Mouse (Mus musculus) kidney, embryonic 15.5 days (tissue): ENCODE measurements around the gene Slc39a11. TPM values are rescaled to one million over a fixed set of nuclear protein-coding genes. Genes with fewer than 3 reads are reported as not detected.

Source experiments
- ATAC-seq: fragments of 200-750 bp; cut with Nextera tagmentation; replicated peaks from 2 replicates; pipeline ENCODE4 v1.8.0; 2017; ENCODE audit warnings: moderate TSS enrichment; ENCODE audit not compliant: low FRiP score
- H3K27ac ChIP-seq: fragments of 300-500 bp; sonication (generic); 2 replicates; pipeline ENCODE4 v1.5.1; 2015; ENCODE audit warnings: mild to moderate bottlenecking, inconsistent platforms
- H3K27me3 ChIP-seq: fragments of 300-500 bp; sonication (generic); 2 replicates; pipeline ENCODE4 v1.6.1; 2015; ENCODE audit warnings: inconsistent platforms
- H3K36me3 ChIP-seq: fragments of 300-500 bp; sonication (generic); 2 replicates; pipeline ENCODE4 v1.6.1; 2015; ENCODE audit warnings: inconsistent platforms
- H3K4me1 ChIP-seq: fragments of 300-500 bp; sonication (generic); 2 replicates; pipeline ENCODE4 v1.6.1; 2015; ENCODE audit warnings: inconsistent platforms
- H3K4me2 ChIP-seq: fragments of 300-500 bp; sonication (generic); 2 replicates; pipeline ENCODE4 v1.6.1; 2015; ENCODE audit warnings: moderate library complexity, mild to moderate bottlenecking, inconsistent platforms
- H3K4me3 ChIP-seq: fragments of 300-500 bp; sonication (generic); replicated peaks from 2 replicates; pipeline ENCODE4 v1.5.1; 2015; ENCODE audit warnings: mild to moderate bottlenecking, inconsistent platforms
- H3K9ac ChIP-seq: fragments of 300-500 bp; sonication (generic); 2 replicates; pipeline ENCODE4 v1.6.1; 2015; ENCODE audit warnings: mild to moderate bottlenecking, inconsistent platforms
- H3K9me3 ChIP-seq: fragments of 300-500 bp; sonication (generic); replicated peaks from 2 replicates; pipeline ENCODE4 v1.6.1; 2016; ENCODE audit warnings: inconsistent platforms
- WGBS: fragments of 180-500 bp; shearing (Covaris S2); methylation state at CpG from one replicate; pipeline ENCODE4 v1.1.7; 2015; ENCODE audit warnings: mixed read lengths; 5-methylcytosine and 5-hydroxymethylcytosine counted together
- polyA plus RNA-seq: library from polyadenylated mRNA; unstranded; fragments of >200 nt; fragmentation: Nextera tagmentation; extraction: Ambion mirVana; gene quantifications from 2 replicates; pipeline ENCODE4 v1.2.1, GENCODE M21; 2015

Slc39a11 gene
- polyA plus RNA-seq, 1 experiment from 2014 or later, result 22.2 TPM

DNA sequence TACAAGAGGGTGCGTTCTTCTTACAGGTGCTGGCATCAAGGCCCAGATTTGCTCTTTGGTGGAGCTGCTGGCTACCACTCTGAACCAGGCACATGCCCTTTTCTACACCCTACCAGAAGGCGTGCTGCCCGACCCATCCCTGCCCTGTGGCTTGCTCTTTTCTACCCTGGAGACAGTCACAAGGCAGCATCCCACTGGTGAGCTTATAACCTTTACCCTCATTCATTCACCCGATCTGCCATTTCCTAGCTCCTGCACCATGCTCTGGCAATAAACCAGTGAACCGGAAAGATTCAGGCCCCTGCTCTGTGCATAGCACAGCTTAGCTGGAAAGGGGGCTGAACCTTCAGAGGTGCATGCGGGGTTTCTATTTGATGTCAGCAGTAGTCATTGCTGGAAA, 2.6 kb upstream of the Slc39a11 start:
- Histone ChIP-seq H3K27ac (peak overlapping the region; percentile 59; the same call in 1 of the 2 replicates), H3K36me3 (peaks cover 58% of the 10 kb centered on the region), H3K9ac (no peak overlapping the region), H3K4me1 (peaks cover 50% of the 10 kb centered on the region), H3K27me3 (no peaks in the 10 kb centered on the region), H3K4me2 (no peak overlapping the region), H3K4me3 (no peak overlapping the region), H3K9me3 (no peaks in the 10 kb centered on the region)
- peak; percentile 43 for ATAC-seq
- 57% methylated on average over 6 of the region's 6 CpGs for WGBS

- H3K4me2 ChIP-seq, result 0 out of 2 replicates have a peak overlapping the region, but pooled peaks have one; percentile 69
- peak; percentile 18; the same call in 1 of the 2 replicates for ATAC-seq
- H3K27me3 ChIP-seq, result no peaks in the 10 kb centered on the region
- peak overlapping the region; percentile 59 for H3K27ac ChIP-seq
- H3K9ac ChIP-seq, result no peak overlapping the region
- no peaks in the 10 kb centered on the region for H3K9me3 ChIP-seq
- peaks cover 52% of the 10 kb centered on the region for H3K36me3 ChIP-seq
- H3K4me3 ChIP-seq, result no peak overlapping the region
- whole genome bisulfite sequencing, result 51% methylated on average over 8 of the region's 8 CpGs
- peaks cover 52% of the 10 kb centered on the region for H3K4me1 ChIP-seq
Observed at GRCm38 (mm10) chr11:113651907-113652273, 2.0 kb upstream of the Slc39a11 start.

DNA sequence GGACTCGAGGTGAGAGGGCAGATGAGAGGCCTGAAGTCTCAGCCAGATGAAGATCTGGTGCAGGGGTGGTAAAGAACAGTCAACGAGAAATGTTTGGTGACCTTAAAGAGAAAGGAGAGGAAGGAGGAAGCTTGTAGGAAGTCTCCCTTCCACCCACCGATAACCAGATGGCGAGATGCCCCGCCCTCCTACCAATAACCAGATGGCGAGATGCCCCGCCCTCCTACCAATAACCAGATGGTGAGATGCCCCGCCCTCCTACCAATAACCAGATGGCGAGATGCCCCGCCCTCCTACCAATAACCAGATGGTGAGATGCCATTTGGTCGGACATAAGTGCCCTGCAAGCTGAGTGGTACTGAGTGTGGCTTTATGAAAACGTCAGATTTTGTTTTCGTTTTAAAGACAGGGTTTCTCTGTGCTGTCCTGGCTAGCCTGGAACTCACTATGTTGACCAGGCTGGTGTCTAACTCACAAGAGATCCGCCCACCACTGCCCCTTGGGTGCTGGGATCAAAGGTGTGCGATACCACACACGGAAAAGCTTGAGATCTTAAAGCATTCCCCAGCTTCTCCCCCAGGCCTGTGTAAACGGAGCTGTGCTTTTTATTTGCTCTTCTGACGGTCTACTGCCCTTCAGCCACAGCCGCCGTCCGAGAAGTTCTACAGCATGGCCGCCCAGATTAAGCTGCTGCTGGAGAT, 1.5 kb upstream of the Slc39a11 start:
- ATAC-seq, result 0 out of 2 replicates have a peak, but pooled peaks have one; percentile 7
- Histone ChIP-seq H3K9me3 (no peaks in the 10 kb centered on the region), H3K4me3 (0 out of 2 replicates have a peak overlapping the region, but pooled peaks have one; percentile 5), H3K9ac (no peak overlapping the region), H3K27me3 (no peaks in the 10 kb centered on the region), H3K27ac (peak overlapping the region; percentile 24; the same call in 1 of the 2 replicates), H3K4me2 (peak overlapping the region; percentile 69; the same call in 1 of the 2 replicates), H3K4me1 (peaks cover 52% of the 10 kb centered on the region), H3K36me3 (peaks cover 46% of the 10 kb centered on the region)
- WGBS, result 49% methylated on average over 22 of the region's 22 CpGs

- Histone ChIP-seq H3K9me3 (no peaks in the 10 kb centered on the region), H3K4me2 (peak within 1 kb of the TSS; percentile 69), H3K4me3 (peak within 1 kb of the TSS; percentile 98), H3K27me3 (no peaks in the 10 kb centered on the region), H3K9ac (peak within 1 kb of the TSS; percentile 91), H3K4me1 (peaks cover 52% of the 10 kb centered on the region), H3K36me3 (peaks cover 21% of the 10 kb centered on the region), H3K27ac (peak within 1 kb of the TSS; percentile 89)
- no peak for ATAC-seq
- 42% methylated on average over 26 of the region's 26 CpGs for WGBS
Observed at GRCm38 (mm10) chr11:113648690-113649352, 1.1 kb downstream of the Slc39a11 start, which contains the start of gene Cog1. Gene Cog1, plus strand, starts transcription at chr11:113649169.

DNA sequence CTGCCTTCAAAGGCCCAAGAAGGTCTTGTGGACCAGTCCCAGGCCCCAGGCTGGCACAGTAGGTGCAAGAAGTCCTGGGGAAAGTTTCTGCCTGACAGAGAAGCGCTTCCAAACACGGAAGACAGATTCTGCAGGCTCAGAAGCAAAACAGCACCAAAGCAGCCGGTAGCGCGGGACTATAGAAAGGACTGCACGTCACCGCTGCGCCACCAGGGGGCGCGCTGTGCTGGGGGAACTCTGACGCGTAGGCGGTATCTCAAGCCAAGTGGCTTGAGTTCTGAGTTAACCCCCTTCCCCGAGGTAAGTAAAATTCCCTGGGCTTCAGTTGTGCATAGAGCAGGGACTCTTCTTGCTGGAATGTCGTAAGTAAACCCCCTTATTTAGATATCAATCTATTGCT, 1.7 kb downstream of the Slc39a11 start:
- Histone ChIP-seq H3K27ac (no peak overlapping the region), H3K27me3 (no peaks in the 10 kb centered on the region), H3K9ac (no peak overlapping the region), H3K36me3 (peaks cover 14% of the 10 kb centered on the region), H3K9me3 (no peaks in the 10 kb centered on the region), H3K4me1 (peaks cover 47% of the 10 kb centered on the region), H3K4me2 (0 out of 2 replicates have a peak overlapping the region, but pooled peaks have one; percentile 31), H3K4me3 (no peak overlapping the region)
- no peak for ATAC-seq
- WGBS, result 6% methylated on average over 15 of the region's 15 CpGs

DNA sequence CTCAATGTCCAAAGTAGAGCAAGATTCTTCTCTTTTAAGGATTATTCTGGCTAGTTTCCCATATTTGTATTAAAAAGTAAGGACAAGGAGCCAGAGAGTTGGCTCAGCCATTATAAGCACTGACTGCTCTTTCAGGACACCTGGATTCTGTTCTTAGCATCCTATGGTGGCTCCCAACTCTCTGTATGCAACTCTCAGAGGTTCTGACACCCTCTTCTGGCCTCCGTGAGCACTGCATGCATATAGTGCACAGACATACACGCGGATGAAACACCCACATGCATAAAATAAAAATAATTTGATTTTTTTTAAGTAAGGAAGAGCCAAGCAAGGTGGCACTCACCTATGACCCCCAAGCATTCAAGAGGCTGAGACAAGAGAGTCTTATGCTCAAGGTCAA, 4.7 kb downstream of the Slc39a11 start:
- Histone ChIP-seq H3K36me3 (no peaks in the 10 kb centered on the region), H3K4me1 (peaks cover 19% of the 10 kb centered on the region), H3K27ac (no peak overlapping the region), H3K9ac (no peak overlapping the region), H3K4me3 (no peak overlapping the region), H3K9me3 (no peaks in the 10 kb centered on the region), H3K27me3 (no peaks in the 10 kb centered on the region), H3K4me2 (no peak overlapping the region)
- WGBS, result 91% methylated on average over 3 of the region's 3 CpGs
- ATAC-seq, result no peak

DNA sequence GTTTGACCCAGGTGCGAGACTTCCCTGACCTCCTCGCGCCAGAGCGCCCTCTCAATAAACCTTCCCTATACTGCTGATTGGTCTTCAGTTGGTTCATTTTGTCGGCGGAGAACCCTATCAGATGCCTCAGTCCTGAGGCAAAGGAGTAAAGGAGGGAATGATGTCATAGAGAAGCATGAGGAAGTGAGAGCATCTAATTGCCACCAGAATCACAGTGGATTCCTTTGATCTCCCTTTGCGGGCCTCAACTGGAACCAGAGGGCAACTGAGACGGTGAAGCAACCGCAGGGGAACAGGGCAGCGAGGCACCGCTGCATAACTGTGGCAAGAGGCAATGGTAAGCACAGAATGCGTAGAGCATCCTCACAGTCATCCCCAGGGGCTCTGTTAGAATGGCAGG, 11.2 kb downstream of the Slc39a11 start:
- Histone ChIP-seq H3K9ac (no peak overlapping the region), H3K27ac (no peak overlapping the region), H3K27me3 (no peaks in the 10 kb centered on the region), H3K4me1 (no peaks in the 10 kb centered on the region), H3K9me3 (no peaks in the 10 kb centered on the region), H3K4me2 (no peak overlapping the region), H3K36me3 (no peaks in the 10 kb centered on the region), H3K4me3 (no peak overlapping the region)
- ATAC-seq, result no peak
- WGBS, result 88% methylated on average over 12 of the region's 12 CpGs

- Histone ChIP-seq H3K4me2 (no peak overlapping the region), H3K4me3 (no peak overlapping the region), H3K9me3 (no peaks in the 10 kb centered on the region), H3K27me3 (no peaks in the 10 kb centered on the region), H3K4me1 (peaks cover 7% of the 10 kb centered on the region; the same call in 1 of the 2 replicates), H3K9ac (no peak overlapping the region), H3K36me3 (no peaks in the 10 kb centered on the region), H3K27ac (no peak overlapping the region)
- WGBS, result 70% methylated on average over 10 of the region's 10 CpGs
- no peak for ATAC-seq
Observed at GRCm38 (mm10) chr11:113634699-113635121, 15.2 kb downstream of the Slc39a11 start.

DNA sequence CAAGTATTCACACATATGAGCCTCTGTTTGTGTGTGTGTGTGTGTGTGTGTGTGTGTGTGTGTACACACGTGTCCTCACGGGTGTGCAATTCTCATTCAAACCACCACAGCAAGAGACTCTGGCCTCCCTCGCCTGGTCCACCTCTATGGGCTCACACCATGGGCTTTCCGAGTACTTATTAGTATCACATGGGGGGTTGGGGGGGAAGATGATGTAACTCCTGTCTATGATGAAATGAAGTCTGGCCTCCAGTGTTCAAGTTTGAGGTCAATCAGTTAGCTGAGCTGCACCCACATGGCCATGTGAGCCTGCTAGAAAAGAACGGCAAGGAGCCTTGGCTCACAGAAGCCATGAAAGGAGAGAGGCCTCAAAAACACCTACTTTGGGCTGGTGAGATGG, 16.5 kb downstream of the Slc39a11 start:
- no peaks in the 10 kb centered on the region for H3K27me3 ChIP-seq
- 94% methylated on average over 5 of the region's 5 CpGs for WGBS
- ATAC-seq, result no peak
- H3K36me3 ChIP-seq, result no peaks in the 10 kb centered on the region
- no peak overlapping the region for H3K4me3 ChIP-seq
- H3K9me3 ChIP-seq, result no peaks in the 10 kb centered on the region
- H3K27ac ChIP-seq, result no peak overlapping the region
- H3K9ac ChIP-seq, result no peak overlapping the region
- H3K4me2 ChIP-seq, result no peak overlapping the region
- peaks cover 7% of the 10 kb centered on the region; the same call in 1 of the 2 replicates for H3K4me1 ChIP-seq

GRCm38 (mm10) chr11:113632303-113632702, 17.6 kb downstream of the Slc39a11 start:
- no peak overlapping the region for H3K4me2 ChIP-seq
- H3K27ac ChIP-seq, result no peak overlapping the region
- no peaks in the 10 kb centered on the region for H3K36me3 ChIP-seq
- H3K9me3 ChIP-seq, result no peaks in the 10 kb centered on the region
- H3K9ac ChIP-seq, result no peak overlapping the region
- no peak for ATAC-seq
- WGBS, result 70% methylated on average over 7 of the region's 7 CpGs
- no peaks in the 10 kb centered on the region for H3K27me3 ChIP-seq
- peaks cover 7% of the 10 kb centered on the region; the same call in 1 of the 2 replicates for H3K4me1 ChIP-seq
- no peak overlapping the region for H3K4me3 ChIP-seq

GRCm38 (mm10) chr11:113631862-113632261, 18.0 kb downstream of the Slc39a11 start:
- Histone ChIP-seq H3K9me3 (no peaks in the 10 kb centered on the region), H3K4me2 (no peak overlapping the region), H3K27ac (no peak overlapping the region), H3K4me3 (no peak overlapping the region), H3K36me3 (no peaks in the 10 kb centered on the region), H3K4me1 (peaks cover 7% of the 10 kb centered on the region; the same call in 1 of the 2 replicates), H3K9ac (no peak overlapping the region), H3K27me3 (no peaks in the 10 kb centered on the region)
- no peak for ATAC-seq
- WGBS, result 61% methylated on average over 8 of the region's 8 CpGs

GRCm38 (mm10) chr11:113631302-113631701, 18.6 kb downstream of the Slc39a11 start:
- H3K9me3 ChIP-seq, result no peaks in the 10 kb centered on the region
- ATAC-seq, result no peak
- H3K4me1 ChIP-seq, result peaks cover 7% of the 10 kb centered on the region; the same call in 1 of the 2 replicates
- no peak overlapping the region for H3K4me2 ChIP-seq
- no peak overlapping the region for H3K9ac ChIP-seq
- H3K4me3 ChIP-seq, result no peak overlapping the region
- H3K27ac ChIP-seq, result no peak overlapping the region
- no peaks in the 10 kb centered on the region for H3K36me3 ChIP-seq
- no peaks in the 10 kb centered on the region for H3K27me3 ChIP-seq
- 73% methylated on average over 8 of the region's 8 CpGs for WGBS
